ENCODE assay signal across 8 mouse cellular contexts in genomic region chr3:68542944-68543501, GRCm38 (mm10).
DNase-seq lines count a peak whose midpoint lies in the region; ATAC-seq and TF ChIP-seq lines count a peak whose summit lies in the region.

No protein-coding gene starts in this region.

- 0 out of 2 replicates have a peak overlapping the region, but pooled peaks have one; percentile 39 for H3K9ac ChIP-seq in embryonic facial prominence, embryonic 11.5 days (replicated peaks; ENCODE audit: low read length)

- WGBS in embryonic facial prominence, embryonic 11.5 days, result 4% methylated on average over 7 of the region's 7 CpGs
- WGBS in small intestine, adult 2 months, result 6% methylated on average over 7 of the region's 7 CpGs

- H3K4me2 ChIP-seq in embryonic facial prominence, embryonic 11.5 days (ENCODE audit: low read depth, low read length), result peak overlapping the region; percentile 51

- no peaks in the 10 kb centered on the region for H3K4me1 ChIP-seq in embryonic facial prominence, embryonic 11.5 days (ENCODE audit: control insufficient read depth, insufficient read depth, low read length)
- H3K4me1 ChIP-seq in small intestine, adult 2 months (ENCODE audit: control insufficient read depth, insufficient read depth, insufficient read length, low read length), result no peaks in the 10 kb centered on the region

- peak; percentile 86 for ATAC-seq in embryonic facial prominence, embryonic 11.5 days (replicated peaks; ENCODE audit: insufficient number of reproducible peaks, low FRiP score, low TSS enrichment, low read depth)
- ATAC-seq in megakaryocyte-erythroid progenitor cell, adult 5-6 weeks (replicated peaks; ENCODE audit: low FRiP score, low TSS enrichment, poor library complexity, severe bottlenecking), result peak; percentile 98

- no peaks in the 10 kb centered on the region for H3K36me3 ChIP-seq in embryonic facial prominence, embryonic 11.5 days (replicated peaks; ENCODE audit: control insufficient read depth, insufficient read depth, low read depth, low read length)
- no peaks in the 10 kb centered on the region for H3K36me3 ChIP-seq in small intestine, adult 2 months (ENCODE audit: control insufficient read depth, insufficient read depth, low read length)

- peak; percentile 85 for DNase-seq in 3134 (ENCODE audit: extremely low read depth, insufficient read length, low spot score)
- DNase-seq in adrenal gland, adult 8-10 months, result peak; percentile 29
- DNase-seq in embryonic facial prominence, embryonic 11.5 days (ENCODE audit: low spot score), result peak; percentile 72
- peak; percentile 71 to 74 for DNase-seq in heart, adult 18-20 months
- DNase-seq in kidney, adult 11 months, result peak; percentile 75
- peak; percentile 69 to 83 for DNase-seq in left cerebral cortex, postnatal 25 days (ENCODE audit: low spot score in 2 of 2)

- intact Hi-C loops in left cerebral cortex, postnatal 25 days (cut with DNase I), result loop anchor here (2.0 to 10.0 kb wide), 4 partner anchors 48 to 918 kb away; no protein-coding TSS in a partner anchor

- no peak overlapping the region; the same call in 1 of the 2 replicates for H3K4me3 ChIP-seq in embryonic facial prominence, embryonic 11.5 days (ENCODE audit: low read depth, low read length)
- H3K4me3 ChIP-seq in small intestine, adult 2 months (ENCODE audit: low read depth, low read length), result peak overlapping the region; percentile 34; the same call in 1 of the 2 replicates

- no peak for TF ChIP-seq POLR2A in small intestine, adult 2 months (IDR thresholded peaks at IDR 0.05; ENCODE audit: low read depth, low read length)

- peak; percentile 52; the same call in 1 of the 2 replicates for TF ChIP-seq CTCF in small intestine, adult 2 months (IDR thresholded peaks at IDR 0.05; ENCODE audit: extremely low read depth, insufficient read length, insufficient replicate concordance, low read depth, low read length)

- H3K27ac ChIP-seq in embryonic facial prominence, embryonic 11.5 days (replicated peaks; ENCODE audit: low read depth, low read length), result no peak overlapping the region
- H3K27ac ChIP-seq in small intestine, adult 2 months (ENCODE audit: insufficient read depth, low read depth, low read length), result no peak overlapping the region; the same call in 1 of the 2 replicates

- no peaks in the 10 kb centered on the region for H3K27me3 ChIP-seq in embryonic facial prominence, embryonic 11.5 days (ENCODE audit: control insufficient read depth, insufficient read depth, low read length)
- H3K27me3 ChIP-seq in small intestine, adult 2 months (ENCODE audit: control insufficient read depth, insufficient read depth, low read length), result no peaks in the 10 kb centered on the region

- H3K9me3 ChIP-seq in embryonic facial prominence, embryonic 11.5 days (replicated peaks; ENCODE audit: control insufficient read depth, low read length), result no peaks in the 10 kb centered on the region

Comparison
In these comparisons a context has a peak if more than half of its experiments do, and no peak if none do; other contexts are left out.
1. DNase-seq: peak in every context shown above with its lines; median percentile 85 in 3134; 76 in left cerebral cortex, postnatal 25 days; 75 in kidney, adult 11 months; 72 in heart, adult 18-20 months; 72 in embryonic facial prominence, embryonic 11.5 days; 29 in adrenal gland, adult 8-10 months.